Mouse (Mus musculus) spleen, postnatal 36 days (tissue): ENCODE data around the gene Klhl9.
A peak's percentile ranks its signal among the peaks of the same experiment; 100 is the strongest.
"Not testable (repeated sequence)": the region's sequence is repeated elsewhere in the genome, so short reads cannot be mapped to it uniquely, and the experiment has no call there.

ENCODE experiments used
- DNase-seq, 2 experiments: peaks; one replicate each; pipeline ENCODE4 v3.0.0; 2022; ENCODE audit warnings: low spot score in 2 of 2, mixed read lengths in 1 of 2

Klhl9 gene

DNA sequence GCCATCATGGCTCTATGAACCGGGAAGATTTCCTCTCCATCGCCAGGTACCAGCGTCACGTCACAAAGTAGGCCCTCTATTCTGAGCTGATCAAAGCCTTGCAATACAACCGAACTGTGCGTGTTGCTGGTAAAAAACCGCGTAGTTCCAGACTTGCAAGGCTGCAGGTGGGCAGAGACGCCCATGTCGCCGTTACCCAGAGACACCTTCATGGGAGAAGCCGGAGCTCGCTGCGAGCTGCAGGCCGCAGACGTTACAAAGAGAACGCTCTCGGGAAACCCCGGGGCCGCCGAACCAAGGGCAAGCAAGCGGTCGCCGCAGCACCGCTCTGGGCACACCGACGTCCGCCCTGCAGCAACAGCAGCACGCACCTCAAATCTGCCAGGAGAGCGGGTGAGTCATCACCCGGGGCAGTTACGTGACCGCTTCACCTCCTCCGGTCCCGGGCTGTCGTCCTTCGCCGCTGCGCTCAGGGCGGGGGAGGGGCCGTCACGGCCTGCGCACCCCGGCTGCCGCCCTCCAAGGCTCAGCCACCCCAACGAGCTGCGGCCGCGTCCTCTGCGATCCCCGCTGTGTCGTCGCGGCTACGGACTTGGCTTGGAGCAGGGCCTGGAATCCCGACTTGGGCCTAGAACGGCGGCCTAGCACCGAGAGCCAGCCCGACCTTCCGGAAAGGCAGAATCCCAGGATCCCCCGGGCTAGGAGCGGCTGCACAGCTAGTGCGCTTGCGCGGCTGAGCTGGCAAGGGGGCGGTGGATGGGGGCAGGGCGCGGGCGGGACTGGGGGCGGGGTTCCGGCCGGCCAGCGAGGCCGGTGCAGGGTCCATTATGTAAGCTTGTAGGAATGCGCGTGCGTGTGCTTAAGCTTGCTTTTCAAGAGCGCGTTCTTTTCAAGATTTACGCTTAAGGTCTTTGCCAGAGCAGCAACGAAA is at the start of gene Klhl9, which contains the start of gene Gm26566:
Klhl9 (minus strand) TSS at position 675 of the 931 bp plus-strand sequence.
Gm26566 (plus strand) TSS at position 15 of the 931 bp plus-strand sequence.
- peak; percentile 83 to 85 for DNase-seq

GRCm38 (mm10) chr4:88763384-88764018 is 41.2 kb upstream of the Klhl9 start:
- DNase-seq: peak; percentile 19 to 28

- not testable (repeated sequence) for DNase-seq
Measured at GRCm38 (mm10) chr4:88762341-88762740, 40.1 kb upstream of the Klhl9 start.

- peak; percentile 69 to 73 for DNase-seq
Measured at GRCm38 (mm10) chr4:88761776-88762175, 39.5 kb upstream of the Klhl9 start.

DNA sequence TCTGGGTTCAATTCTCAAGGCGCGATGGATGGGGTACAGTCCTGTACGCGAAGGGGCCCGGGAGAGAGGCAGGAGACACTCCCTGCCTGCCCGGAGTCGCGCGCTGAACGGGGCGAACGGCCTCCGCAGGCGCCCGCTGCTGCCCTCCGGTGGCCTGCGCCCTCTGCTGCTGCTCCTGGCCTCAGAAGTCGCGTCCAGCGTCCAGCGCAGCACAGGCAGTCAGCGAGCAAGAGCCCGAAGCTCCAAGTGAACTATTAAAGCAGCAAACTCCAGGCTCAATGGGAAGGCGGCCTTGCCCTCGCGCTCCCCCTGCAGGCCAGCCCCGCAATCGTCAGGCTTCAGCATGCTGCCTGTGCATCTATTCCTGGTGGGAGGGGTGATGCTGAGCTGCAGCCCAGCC is 38.2 kb upstream of the Klhl9 start:
- peak; percentile 55 to 61 for DNase-seq

DNA sequence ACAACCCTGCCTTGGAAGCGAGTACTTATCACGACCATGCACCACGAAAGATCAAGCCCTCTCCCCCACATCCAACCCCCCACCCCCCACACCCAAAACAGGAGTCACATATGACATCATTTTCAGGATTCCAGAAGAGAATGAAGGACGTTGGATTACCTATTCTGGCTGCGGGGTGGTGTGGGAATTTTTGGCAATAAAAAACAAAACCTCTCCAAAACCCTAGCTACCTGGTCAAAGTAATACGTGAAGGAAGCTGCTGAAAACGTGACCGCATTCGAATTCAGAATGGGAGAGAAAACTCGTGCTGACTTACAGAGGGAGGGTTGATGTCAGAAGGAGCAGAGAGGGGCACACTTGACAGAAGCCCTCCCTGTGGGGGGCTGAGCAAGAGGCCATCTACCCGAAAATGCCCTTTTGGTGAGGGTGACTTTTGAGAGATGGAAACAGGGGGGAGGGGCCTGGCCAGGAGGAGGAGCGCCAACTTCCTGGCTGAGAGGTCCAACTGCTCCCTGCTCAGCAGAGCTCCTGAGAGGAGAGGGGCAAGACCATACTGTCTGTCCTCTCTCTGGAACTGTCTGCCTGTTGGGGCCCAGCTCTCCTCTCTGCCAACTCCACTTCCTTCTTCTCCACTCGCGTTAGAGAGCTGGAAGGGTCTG is 37.5 kb upstream of the Klhl9 start, which contains the start of gene Gm13283:
Gm13283 (plus strand) TSS at position 510 of the 659 bp plus-strand sequence.
- peak; percentile 23 to 41 for DNase-seq

- not testable (repeated sequence) for DNase-seq
Measured at GRCm38 (mm10) chr4:88758751-88759150, 36.5 kb upstream of the Klhl9 start.

- peak; percentile 82 to 84 for DNase-seq
Measured at GRCm38 (mm10) chr4:88757628-88758031, 35.4 kb upstream of the Klhl9 start.

- DNase-seq: not testable (repeated sequence)
Measured at GRCm38 (mm10) chr4:88756581-88757513, 34.6 kb upstream of the Klhl9 start.

GRCm38 (mm10) chr4:88754818-88755340 is 32.6 kb upstream of the Klhl9 start, which contains the start of gene Gm13271:
Gene Gm13271, plus strand, starts transcription at chr4:88754868.
- peak; percentile 67 for DNase-seq

GRCm38 (mm10) chr4:88749926-88750325 is 27.7 kb upstream of the Klhl9 start:
- no peak for DNase-seq

DNA sequence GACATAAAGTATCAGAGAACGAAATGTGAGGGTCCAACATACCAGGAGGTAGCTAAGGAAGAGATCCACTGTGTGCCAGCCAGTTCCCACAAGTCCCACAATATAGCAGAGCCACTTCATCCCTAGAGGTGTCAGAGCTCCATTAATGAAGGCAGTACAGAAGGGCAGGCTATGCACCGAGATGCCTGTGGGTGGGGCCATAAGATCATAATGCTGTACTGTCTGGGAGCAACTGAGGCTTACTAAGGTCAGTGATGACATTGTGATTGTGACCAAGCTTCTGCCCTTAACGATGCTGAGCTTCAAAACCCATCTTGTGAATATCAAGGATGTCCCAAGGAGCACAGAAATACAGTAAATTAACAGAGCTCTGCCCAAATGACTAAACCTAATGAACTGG is 21.9 kb upstream of the Klhl9 start:
- no peak for DNase-seq

DNA sequence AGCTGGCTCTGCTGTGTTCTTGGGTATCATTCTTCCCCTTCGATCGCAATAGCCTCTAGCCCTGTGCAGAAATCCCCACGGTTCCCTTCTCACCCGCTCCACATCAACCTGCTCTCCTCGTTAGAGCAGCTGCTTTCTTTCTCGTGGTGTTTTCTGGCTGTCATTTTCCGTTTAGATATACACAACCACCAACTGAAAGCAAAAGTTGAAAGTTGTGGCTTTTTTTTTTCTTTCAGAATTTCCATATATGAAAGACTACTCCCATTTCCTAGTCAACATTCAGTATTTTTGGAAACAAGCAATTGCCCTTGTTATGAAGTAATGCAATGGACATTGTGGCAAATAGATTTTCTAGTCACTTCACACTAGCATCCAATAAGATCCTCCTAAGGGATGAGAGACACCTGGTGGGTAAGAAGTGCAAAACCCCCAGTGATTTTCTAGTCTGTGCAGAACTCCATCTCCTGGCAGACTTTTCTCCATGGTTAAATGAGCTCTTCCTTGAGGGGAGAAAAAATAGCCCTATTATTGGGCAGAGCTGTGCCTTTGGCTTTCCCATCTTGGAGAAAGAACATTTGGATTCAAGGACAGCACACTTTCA is 20.6 kb upstream of the Klhl9 start:
- DNase-seq: no peak

GRCm38 (mm10) chr4:88741426-88741825 is 19.2 kb upstream of the Klhl9 start:
- no peak for DNase-seq

GRCm38 (mm10) chr4:88739036-88739435 is 16.8 kb upstream of the Klhl9 start:
- DNase-seq: no peak

- DNase-seq: peak; percentile 21 to 44
Measured at GRCm38 (mm10) chr4:88738480-88738879, 16.2 kb upstream of the Klhl9 start.

GRCm38 (mm10) chr4:88727324-88727723 is 5.1 kb upstream of the Klhl9 start:
- peak; percentile 35 to 43 for DNase-seq

DNA sequence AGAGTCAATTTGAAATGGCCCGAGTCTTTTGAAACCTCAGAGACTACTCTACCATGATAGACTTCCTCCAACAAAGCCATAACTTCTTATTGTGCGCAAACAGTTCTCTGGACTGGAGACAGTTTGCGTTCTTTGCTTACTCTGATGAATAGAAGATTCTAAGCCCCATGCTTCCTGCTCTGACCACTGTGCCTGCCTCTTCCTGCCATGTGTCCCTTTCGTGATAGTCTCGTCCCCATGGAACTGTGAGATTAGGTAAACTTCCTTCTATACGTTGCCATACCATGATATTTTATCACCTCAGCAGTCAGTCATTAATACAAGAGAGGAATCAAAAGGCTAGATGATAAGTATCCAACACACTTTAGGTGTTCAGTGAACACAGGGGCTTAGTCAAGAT is 4.5 kb upstream of the Klhl9 start:
- peak; percentile 30 to 36 for DNase-seq

DNA sequence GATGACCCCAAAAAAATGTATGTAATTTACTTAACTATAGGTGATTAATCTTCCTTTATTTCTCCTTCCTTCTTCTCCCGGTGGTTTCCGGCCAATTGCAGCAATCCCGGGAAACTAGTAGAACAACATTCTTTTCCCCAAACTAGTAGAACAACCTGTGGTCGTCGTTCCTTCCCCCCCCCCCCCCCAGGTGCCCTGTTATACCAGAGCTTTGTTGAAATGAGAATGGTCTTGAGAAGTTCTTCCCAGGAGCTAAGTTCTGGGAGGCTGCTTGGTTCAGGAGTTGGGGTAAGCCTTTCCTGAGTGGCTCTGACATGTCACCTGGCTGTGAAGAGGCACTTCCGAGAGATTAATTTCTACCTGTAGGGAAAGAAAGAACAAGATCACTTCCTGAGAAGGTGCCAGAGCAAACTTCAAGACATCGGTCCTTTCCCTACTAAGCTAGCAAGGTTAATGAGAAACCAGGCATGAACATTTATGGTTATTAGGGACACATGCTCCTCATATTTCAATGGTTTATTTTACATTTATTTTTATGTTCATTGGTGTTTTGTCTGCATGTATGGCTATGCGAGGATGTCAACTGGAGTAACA is 1.3 kb upstream of the Klhl9 start:
- no peak for DNase-seq

DNA sequence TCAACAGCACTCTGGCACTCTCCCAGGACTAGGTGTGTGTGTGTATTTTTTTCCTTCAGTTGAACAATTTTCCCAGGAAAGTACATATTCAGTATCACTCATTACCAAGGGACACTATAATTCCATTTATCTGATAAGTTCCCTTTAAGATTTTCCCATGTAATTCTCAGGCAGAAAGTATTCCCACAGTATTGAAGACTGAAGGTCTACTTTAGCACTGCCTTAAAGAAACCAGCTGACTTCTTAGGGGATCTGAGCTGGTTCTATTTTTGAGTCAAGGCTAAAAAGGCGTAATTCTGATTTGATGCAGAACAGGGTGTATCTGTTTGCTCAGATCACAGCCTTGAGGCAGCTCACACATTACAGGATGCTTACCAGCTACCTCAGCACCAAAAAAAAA is 3.5 kb downstream of the Klhl9 start:
- no peak for DNase-seq
